Mouse (Mus musculus): ENCODE results near the gene Inppl1. TPM values are rescaled to one million over a fixed set of nuclear protein-coding genes. Genes with fewer than 3 reads are reported as not detected.
A peak's percentile ranks its signal among the peaks of the same experiment; 100 is the strongest.

Gene Inppl1
- polyA plus RNA-seq, 1 experiment from 2014 or later, result 48.0 TPM

DNA sequence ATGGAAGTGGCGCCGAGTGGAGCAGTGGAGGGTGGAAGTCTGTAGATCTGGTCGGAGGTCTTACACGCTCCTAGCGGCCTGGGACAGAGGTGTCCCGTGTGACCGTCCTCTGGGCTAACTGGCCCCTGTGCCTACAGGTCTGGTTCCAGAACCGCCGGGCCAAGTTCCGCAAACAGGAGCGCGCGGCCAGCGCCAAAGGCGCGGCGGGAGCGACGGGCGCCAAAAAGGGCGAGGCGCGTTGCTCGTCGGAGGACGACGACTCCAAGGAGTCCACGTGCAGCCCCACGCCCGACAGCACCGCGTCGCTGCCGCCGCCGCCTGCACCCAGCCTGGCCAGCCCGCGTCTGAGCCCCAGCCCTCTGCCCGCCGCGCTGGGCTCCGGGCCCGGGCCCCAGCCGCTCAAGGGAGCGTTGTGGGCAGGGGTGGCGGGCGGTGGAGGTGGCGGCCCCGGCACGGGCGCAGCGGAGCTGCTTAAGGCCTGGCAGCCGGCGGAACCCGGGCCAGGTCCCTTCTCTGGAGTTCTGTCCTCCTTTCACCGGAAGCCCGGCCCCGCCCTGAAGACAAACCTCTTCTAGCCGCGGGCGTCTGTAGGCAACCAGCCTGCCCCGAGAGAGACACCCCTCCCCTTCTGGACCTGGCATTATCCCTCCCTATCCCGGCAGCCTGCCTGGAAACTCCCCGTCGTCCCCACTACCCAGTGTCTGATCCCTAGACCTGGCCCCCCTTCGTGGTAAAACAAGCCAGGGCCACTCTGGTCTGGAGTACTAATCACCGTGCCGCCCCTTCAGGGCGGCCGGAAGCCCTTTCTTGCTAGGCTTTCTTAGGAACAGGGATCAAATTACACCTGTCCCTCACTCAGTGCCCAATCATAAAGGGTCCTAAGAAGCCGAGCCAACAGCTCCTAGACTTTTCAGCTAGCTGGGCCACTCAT is 16.2 kb downstream of the Inppl1 start:
- peaks cover 28% of the 10 kb centered on the region for H3K36me3 ChIP-seq
- H3K9ac ChIP-seq, result peak overlapping the region; percentile 42; the same call in 1 of the 2 replicates
- under 1% methylated on average over 71 of the region's 71 CpGs for WGBS
- peak overlapping the region; percentile 46 for H3K4me3 ChIP-seq (replicated peaks)
- ATAC-seq (ENCODE audit: insufficient number of reproducible peaks, low FRiP score, low TSS enrichment, low read depth), result peak; percentile 73
- no peaks in the 10 kb centered on the region for H3K9me3 ChIP-seq (replicated peaks)
- H3K27ac ChIP-seq (replicated peaks), result no peak overlapping the region; the same call in 1 of the 2 replicates
- peaks cover 70% of the 10 kb centered on the region for H3K27me3 ChIP-seq
- H3K4me1 ChIP-seq, result peaks cover 30% of the 10 kb centered on the region
- peak overlapping the region; percentile 94 for H3K4me2 ChIP-seq (replicated peaks)

DNA sequence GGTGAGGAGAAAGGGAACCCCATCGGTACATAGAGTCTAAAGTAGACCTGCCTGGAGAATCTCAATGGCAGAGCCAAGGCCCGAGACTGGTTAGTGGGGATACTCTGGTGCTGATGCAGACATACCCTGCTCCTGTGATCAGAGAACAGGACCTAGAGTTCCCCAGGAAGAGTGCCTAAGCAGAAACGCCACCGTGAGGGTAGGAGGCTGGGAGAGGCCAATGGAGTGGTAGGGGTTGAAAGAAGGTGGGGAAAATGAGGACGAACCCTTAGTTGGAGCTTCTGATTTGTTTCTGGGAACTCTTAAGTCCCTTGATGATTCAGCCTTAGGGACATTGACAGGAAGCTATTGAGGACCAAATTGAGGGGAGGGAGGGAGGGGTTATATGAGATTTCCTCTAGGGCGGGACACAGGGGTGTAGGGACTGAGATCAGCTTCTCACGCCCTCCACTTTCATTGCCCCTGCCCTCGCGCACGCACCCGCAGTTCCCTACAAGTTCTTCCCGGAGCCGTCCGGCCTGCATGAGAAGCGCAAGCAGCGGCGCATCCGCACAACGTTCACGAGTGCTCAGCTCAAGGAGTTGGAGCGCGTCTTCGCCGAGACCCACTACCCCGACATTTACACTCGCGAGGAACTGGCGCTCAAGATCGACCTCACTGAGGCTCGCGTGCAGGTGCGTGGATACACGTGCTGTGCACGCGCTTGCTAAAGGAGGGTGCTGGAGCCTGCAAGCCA is 17.6 kb downstream of the Inppl1 start:
- 3% methylated on average over 35 of the region's 35 CpGs for WGBS
- Histone ChIP-seq H3K36me3 (peaks cover 14% of the 10 kb centered on the region), H3K9ac (no peak overlapping the region), H3K4me1 (peaks cover 30% of the 10 kb centered on the region), H3K27ac (replicated peaks) (no peak overlapping the region), H3K27me3 (peaks cover 78% of the 10 kb centered on the region), H3K9me3 (replicated peaks) (no peaks in the 10 kb centered on the region), H3K4me3 (replicated peaks) (peak overlapping the region; percentile 46), H3K4me2 (replicated peaks) (peak overlapping the region; percentile 94)
- no peak for ATAC-seq (ENCODE audit: insufficient number of reproducible peaks, low FRiP score, low TSS enrichment, low read depth)

GRCm38 (mm10) chr7:101817861-101818401 is 20.1 kb downstream of the Inppl1 start, which contains the start of gene Phox2a:
Gene Phox2a, plus strand, starts transcription at chr7:101818313.
- Histone ChIP-seq H3K36me3 (no peaks in the 10 kb centered on the region), H3K9me3 (replicated peaks) (no peaks in the 10 kb centered on the region), H3K4me1 (peaks cover 30% of the 10 kb centered on the region), H3K4me2 (replicated peaks) (peak within 1 kb of the TSS; percentile 51), H3K27ac (replicated peaks) (no peak within 1 kb of the TSS), H3K27me3 (peaks cover 68% of the 10 kb centered on the region), H3K9ac (no peak within 1 kb of the TSS), H3K4me3 (replicated peaks) (peak within 1 kb of the TSS; percentile 33)
- no peak for ATAC-seq (ENCODE audit: insufficient number of reproducible peaks, low FRiP score, low TSS enrichment, low read depth)
- under 1% methylated on average over 45 of the region's 45 CpGs for WGBS

DNA sequence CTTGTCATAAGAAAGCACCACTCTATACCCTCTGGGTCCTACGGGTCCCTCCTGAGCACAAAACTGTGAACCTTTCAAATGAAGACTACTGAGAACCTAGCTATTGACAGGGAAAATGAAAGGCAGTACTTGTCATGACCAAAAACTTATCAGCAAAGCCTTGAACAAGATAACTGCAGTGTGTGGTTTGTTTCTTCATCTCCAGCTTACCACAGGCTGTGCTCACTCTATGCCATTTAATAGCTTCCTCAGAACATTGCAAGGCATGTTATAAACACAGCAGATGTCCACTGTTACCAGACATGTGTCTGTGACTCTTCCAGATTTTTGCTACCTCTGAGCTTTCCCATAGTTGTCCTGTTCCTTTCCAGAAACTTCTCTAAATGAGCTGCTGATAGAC is 61.0 kb downstream of the Inppl1 start:
- Histone ChIP-seq H3K27ac (replicated peaks) (no peak overlapping the region), H3K27me3 (no peaks in the 10 kb centered on the region), H3K4me1 (peaks cover 6% of the 10 kb centered on the region; the same call in 1 of the 2 replicates), H3K36me3 (no peaks in the 10 kb centered on the region), H3K4me2 (replicated peaks) (no peak overlapping the region), H3K9me3 (replicated peaks) (no peaks in the 10 kb centered on the region), H3K4me3 (replicated peaks) (no peak overlapping the region), H3K9ac (no peak overlapping the region)
- 90% methylated on average over 1 of the region's 1 CpGs for WGBS
- no peak for ATAC-seq (ENCODE audit: insufficient number of reproducible peaks, low FRiP score, low TSS enrichment, low read depth)

DNA sequence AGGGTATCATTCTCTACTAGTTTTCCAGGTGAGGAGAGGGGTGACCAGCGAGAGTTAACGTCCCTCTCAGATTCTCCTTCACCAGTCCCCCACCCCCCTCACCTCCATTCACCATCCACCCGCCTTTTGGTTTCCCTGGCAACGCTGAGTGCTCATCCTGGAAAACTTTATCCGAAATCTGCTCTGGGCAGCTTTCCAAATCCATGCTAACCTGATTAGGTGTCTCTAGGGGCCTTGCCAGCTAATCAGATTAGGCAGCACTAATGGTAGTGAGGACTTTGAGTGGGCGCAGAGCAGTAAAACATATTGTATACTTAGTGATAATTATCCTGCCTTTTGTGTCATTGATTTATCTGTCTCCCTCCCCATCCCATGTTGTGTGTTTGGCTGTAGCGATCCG is 65.3 kb downstream of the Inppl1 start:
- H3K4me3 ChIP-seq (replicated peaks), result no peak overlapping the region
- H3K36me3 ChIP-seq, result no peaks in the 10 kb centered on the region
- H3K9me3 ChIP-seq (replicated peaks), result no peaks in the 10 kb centered on the region
- no peak for ATAC-seq (ENCODE audit: insufficient number of reproducible peaks, low FRiP score, low TSS enrichment, low read depth)
- H3K27ac ChIP-seq (replicated peaks), result no peak overlapping the region
- H3K4me1 ChIP-seq, result peaks cover 18% of the 10 kb centered on the region
- H3K9ac ChIP-seq, result no peak overlapping the region
- WGBS, result 39% methylated on average over 8 of the region's 8 CpGs
- no peaks in the 10 kb centered on the region for H3K27me3 ChIP-seq
- no peak overlapping the region for H3K4me2 ChIP-seq (replicated peaks)

Small RNA genes within 50 kb of the gene (microRNA-seq; reads per million reads assigned to microRNA genes)
- gene Gm22655 (ENCODE audit: borderline number of aligned reads), result not detected

Other genes with a start within 250 kb of the Inppl1 start
- gene Clpb, start 174.6 kb downstream of the Inppl1 start, polyA plus RNA-seq (2015; fragmentation: Nextera tagmentation; extraction: Ambion mirVana), result 45.1 and 50.1 TPM in 2 replicates
- gene Phox2a, start 19.9 kb downstream of the Inppl1 start, polyA plus RNA-seq (2015; fragmentation: Nextera tagmentation; extraction: Ambion mirVana), result 0.34 and 0.45 TPM in 2 replicates
- gene Folr2, start 19.0 kb upstream of the Inppl1 start, polyA plus RNA-seq (2015; fragmentation: Nextera tagmentation; extraction: Ambion mirVana), result 3.5 and 4.2 TPM in 2 replicates
- 56.6 and 61.0 TPM in 2 replicates for gene Anapc15, start 25.5 kb upstream of the Inppl1 start, polyA plus RNA-seq (2015; fragmentation: Nextera tagmentation; extraction: Ambion mirVana)
- gene Folr1, start 32.6 kb upstream of the Inppl1 start, polyA plus RNA-seq (2015; fragmentation: Nextera tagmentation; extraction: Ambion mirVana), result 0.35 and 0.81 TPM in 2 replicates
- gene Lamtor1, start 67.7 kb upstream of the Inppl1 start, polyA plus RNA-seq (2015; fragmentation: Nextera tagmentation; extraction: Ambion mirVana), result 164 and 166 TPM in 2 replicates
- 0.29 and 0.45 TPM in 2 replicates for gene Tomt, start 68.1 kb upstream of the Inppl1 start, polyA plus RNA-seq (2015; fragmentation: Nextera tagmentation; extraction: Ambion mirVana)
- gene Lrrc51, start 95.7 kb upstream of the Inppl1 start, polyA plus RNA-seq (2015; fragmentation: Nextera tagmentation; extraction: Ambion mirVana), result 22.0 and 29.2 TPM in 2 replicates
- gene Numa1, start 95.9 kb upstream of the Inppl1 start, polyA plus RNA-seq (2015; fragmentation: Nextera tagmentation; extraction: Ambion mirVana), result 72.8 and 73.7 TPM in 2 replicates
- 2.4 and 2.5 TPM in 2 replicates for gene Il18bp, start 180.5 kb upstream of the Inppl1 start, polyA plus RNA-seq (2015; fragmentation: Nextera tagmentation; extraction: Ambion mirVana)
- 28.6 and 29.5 TPM in 2 replicates for gene Rnf121, start 227.2 kb upstream of the Inppl1 start, polyA plus RNA-seq (2015; fragmentation: Nextera tagmentation; extraction: Ambion mirVana)
- 31.6 and 37.4 TPM in 2 replicates for gene Xndc1, start 227.3 kb upstream of the Inppl1 start, polyA plus RNA-seq (2015; fragmentation: Nextera tagmentation; extraction: Ambion mirVana)
- gene Xntrpc, start 227.5 kb upstream of the Inppl1 start, polyA plus RNA-seq (2015; fragmentation: Nextera tagmentation; extraction: Ambion mirVana), result 1.8 and 2.0 TPM in 2 replicates
- gene Trpc2, start 244.9 kb upstream of the Inppl1 start, polyA plus RNA-seq (2015; fragmentation: Nextera tagmentation; extraction: Ambion mirVana), result 0.13 and 0.29 TPM in 2 replicates

Data from embryonic facial prominence, embryonic 15.5 days (tissue).